ENCODE assay signal across 31 mouse cellular contexts in genomic region chr6:128535250-128535649, GRCm38 (mm10). TPM values are rescaled to one million over a fixed set of nuclear protein-coding genes. Genes with fewer than 3 reads are reported as not detected.
A peak's percentile ranks its signal among the peaks of the same experiment; 100 is the strongest.
DNase-seq lines count a peak whose midpoint lies in the region; ATAC-seq and TF ChIP-seq lines count a peak whose summit lies in the region.
"Had no signal": no experiment of that assay in that cellular context is flagged by ENCODE, and none has a peak within 500 bp of the region (broad histone marks: within the 10 kb centered on the region; RNA-seq: fewer than 3 reads in every experiment).

No protein-coding gene starts in this region.

- H3K9me3 ChIP-seq in intestine, embryonic 15.5 days = no peaks in the 10 kb centered on the region
- H3K9me3 ChIP-seq in intestine, embryonic 16.5 days (ENCODE audit: control insufficient read depth, low read length) = no peaks in the 10 kb centered on the region
- H3K9me3 ChIP-seq: embryonic facial prominence, embryonic 10.5 days; embryonic facial prominence, embryonic 13.5 days; forebrain, embryonic 12.5 days; forebrain, embryonic 15.5 days; heart, embryonic 12.5 days; heart, embryonic 15.5 days; hindbrain, embryonic 10.5 days; hindbrain, embryonic 13.5 days had no signal

- TF ChIP-seq POLR2A in liver, adult 2 months (IDR thresholded peaks at IDR 0.05; ENCODE audit: extremely low read depth, insufficient read depth, low read length) = no peak

- H3K9ac ChIP-seq in liver, adult 2 months (ENCODE audit: low read depth, low read length) = no peak overlapping the region
- H3K9ac ChIP-seq in intestine, embryonic 15.5 days = no peak overlapping the region
- H3K9ac ChIP-seq in intestine, embryonic 16.5 days (ENCODE audit: low read depth, low read length) = no peak overlapping the region
- H3K9ac ChIP-seq: embryonic facial prominence, embryonic 13.5 days; forebrain, embryonic 12.5 days; forebrain, embryonic 15.5 days; heart, embryonic 12.5 days; heart, embryonic 15.5 days; hindbrain, embryonic 13.5 days had no signal

- H3K4me1 ChIP-seq in liver, adult 2 months (ENCODE audit: control insufficient read depth, insufficient read depth, low read length) = peaks cover 19% of the 10 kb centered on the region
- no peaks in the 10 kb centered on the region for H3K4me1 ChIP-seq in intestine, embryonic 15.5 days (replicated peaks)
- H3K4me1 ChIP-seq in intestine, embryonic 16.5 days (ENCODE audit: control insufficient read depth, insufficient read depth, low read length) = no peaks in the 10 kb centered on the region
- H3K4me1 ChIP-seq: embryonic facial prominence, embryonic 10.5 days; embryonic facial prominence, embryonic 13.5 days; forebrain, embryonic 12.5 days; forebrain, embryonic 15.5 days; heart, embryonic 12.5 days; heart, embryonic 15.5 days; hindbrain, embryonic 10.5 days; hindbrain, embryonic 13.5 days had no signal

- no peaks in the 10 kb centered on the region for H3K27me3 ChIP-seq in liver, adult 2 months (ENCODE audit: control insufficient read depth, insufficient read depth, low read length)
- H3K27me3 ChIP-seq in intestine, embryonic 15.5 days (replicated peaks) = no peaks in the 10 kb centered on the region
- H3K27me3 ChIP-seq in intestine, embryonic 16.5 days (replicated peaks; ENCODE audit: control insufficient read depth, insufficient read depth, low read length) = no peaks in the 10 kb centered on the region
- H3K27me3 ChIP-seq: embryonic facial prominence, embryonic 13.5 days; forebrain, embryonic 12.5 days; forebrain, embryonic 15.5 days; heart, embryonic 12.5 days; heart, embryonic 15.5 days; hindbrain, embryonic 13.5 days had no signal

- peak overlapping the region; percentile 96 for H3K27ac ChIP-seq in liver, adult 2 months (replicated peaks; ENCODE audit: insufficient read depth, low read depth, low read length)
- H3K27ac ChIP-seq in intestine, embryonic 15.5 days = no peak overlapping the region
- H3K27ac ChIP-seq in intestine, embryonic 16.5 days (ENCODE audit: low read length) = no peak overlapping the region
- H3K27ac ChIP-seq: embryonic facial prominence, embryonic 10.5 days; embryonic facial prominence, embryonic 13.5 days; forebrain, embryonic 12.5 days; forebrain, embryonic 15.5 days; heart, embryonic 15.5 days; hindbrain, embryonic 10.5 days; hindbrain, embryonic 13.5 days had no signal

- H3K4me2 ChIP-seq in intestine, embryonic 15.5 days (replicated peaks) = no peak overlapping the region
- no peak overlapping the region for H3K4me2 ChIP-seq in intestine, embryonic 16.5 days (ENCODE audit: low read depth, low read length)
- H3K4me2 ChIP-seq: embryonic facial prominence, embryonic 13.5 days; forebrain, embryonic 12.5 days; forebrain, embryonic 15.5 days; heart, embryonic 12.5 days; heart, embryonic 15.5 days; hindbrain, embryonic 13.5 days had no signal

- H3K79me2 ChIP-seq in liver, adult 2 months (ENCODE audit: control insufficient read depth, insufficient read depth, low read length) = no peaks in the 10 kb centered on the region

- ATAC-seq in intestine, embryonic 15.5 days = peak; percentile 65
- peak; percentile 60; the same call in 1 of the 2 replicates for ATAC-seq in intestine, embryonic 16.5 days
- ATAC-seq: CD4-positive, CD25-positive, alpha-beta regulatory T cell, adult 4 months; forebrain, embryonic 15.5 days had no signal

- no peaks in the 10 kb centered on the region for H3K36me3 ChIP-seq in liver, adult 2 months (ENCODE audit: control insufficient read depth, insufficient read depth, low read length)
- H3K36me3 ChIP-seq in intestine, embryonic 15.5 days = no peaks in the 10 kb centered on the region
- H3K36me3 ChIP-seq in intestine, embryonic 16.5 days (ENCODE audit: control insufficient read depth, insufficient read depth, low read length) = no peaks in the 10 kb centered on the region
- H3K36me3 ChIP-seq: embryonic facial prominence, embryonic 10.5 days; embryonic facial prominence, embryonic 13.5 days; forebrain, embryonic 12.5 days; forebrain, embryonic 15.5 days; heart, embryonic 12.5 days; heart, embryonic 15.5 days; hindbrain, embryonic 10.5 days; hindbrain, embryonic 13.5 days had no signal

- WGBS in liver, adult 2 months = 23% methylated on average over 2 of the region's 2 CpGs
- WGBS in intestine, embryonic 15.5 days = 83% methylated on average over 2 of the region's 2 CpGs
- 78% methylated on average over 2 of the region's 2 CpGs for WGBS in intestine, embryonic 16.5 days

- no peak overlapping the region for H3K4me3 ChIP-seq in liver, adult 2 months (ENCODE audit: insufficient read depth, low read depth, low read length)
- H3K4me3 ChIP-seq in intestine, embryonic 15.5 days (replicated peaks) = no peak overlapping the region
- H3K4me3 ChIP-seq in intestine, embryonic 16.5 days (ENCODE audit: low read length) = no peak overlapping the region
- H3K4me3 ChIP-seq: embryonic facial prominence, embryonic 10.5 days; embryonic facial prominence, embryonic 13.5 days; erythroblast, embryonic 14.5 days; forebrain, embryonic 12.5 days; forebrain, embryonic 15.5 days; heart, embryonic 12.5 days; heart, embryonic 15.5 days; hindbrain, embryonic 10.5 days; hindbrain, embryonic 13.5 days had no signal

- DNase-seq in liver, adult 2 months (ENCODE audit: extremely low read depth, low read depth, low spot score) = peak; percentile 96
- DNase-seq in liver = no peak
- DNase-seq in adrenal gland, postnatal 4 days (ENCODE audit: low spot score in 2 of 2) = no peak
- no peak for DNase-seq in left cerebral cortex, adult 18-20 months (ENCODE audit: low spot score in 2 of 2)
- DNase-seq: adrenal gland, adult 2 months; adrenal gland, postnatal 14 days; cerebellum, adult 11-12 months; cerebellum, adult 8-10 months; cerebellum, postnatal 10 days; cerebellum, postnatal 36 days; embryo, embryonic 11 days; gastrocnemius, postnatal 25 days; heart, adult 18-20 months; heart, postnatal 10 days; heart, postnatal 36 days had no signal

- no peak for TF ChIP-seq CTCF in liver, adult 2 months (IDR thresholded peaks at IDR 0.05; ENCODE audit: low read depth, low read length)

RNA-seq across cellular contexts. Expression of gene Pzp, which starts 8.7 kb away (rescaled TPM):
- total RNA-seq in liver, adult 2 months (2014; rRNA removed) = 1,917 and 2,554 TPM in 2 replicates
- polyA plus RNA-seq in liver, adult 2 months (2012; rRNA removed) = 1,366 and 1,553 TPM in 2 replicates
- polyA plus RNA-seq in intestine, embryonic 15.5 days (2015; fragmentation: Nextera tagmentation; extraction: Ambion mirVana) = 2.0 and 3.8 TPM in 2 replicates
- polyA plus RNA-seq in intestine, embryonic 16.5 days (2015; fragmentation: Nextera tagmentation; extraction: Ambion mirVana) = 2.2 and 4.8 TPM in 2 replicates
- 100 to 1,000 TPM in 1 of 2 experiments, 10 to 100 TPM in 1; 15.0 to 306 TPM for total RNA-seq in adrenal gland, postnatal 4 days (2021)
- not detected for total RNA-seq in left cerebral cortex, adult 18-20 months (2021)
- total RNA-seq: gastrocnemius, postnatal 25 days; MEL had no signal
- polyA plus RNA-seq: C2C12; cortical plate, adult 2 months; embryonic facial prominence, embryonic 10.5 days; forebrain, embryonic 15.5 days; hindbrain, embryonic 10.5 days had no signal

RNA-seq across cellular contexts. Expression of gene A2ml1, which starts 46.2 kb away (rescaled TPM):
- total RNA-seq in liver, adult 2 months (2014; rRNA removed) = 3.8 and 8.8 TPM in 2 replicates
- 3.7 and 7.5 TPM in 2 replicates for polyA plus RNA-seq in liver, adult 2 months (2012; rRNA removed)
- 2.7 and 3.6 TPM in 2 replicates for polyA plus RNA-seq in intestine, embryonic 15.5 days (2015; fragmentation: Nextera tagmentation; extraction: Ambion mirVana)
- polyA plus RNA-seq in intestine, embryonic 16.5 days (2015; fragmentation: Nextera tagmentation; extraction: Ambion mirVana) = 2.5 and 3.1 TPM in 2 replicates
- 1 to 10 TPM in 1 of 2 experiments, not detected in 1; 1.1 TPM for total RNA-seq in adrenal gland, postnatal 4 days (2021)
- 10 to 100 TPM; 10.3 to 11.6 TPM for total RNA-seq in left cerebral cortex, adult 18-20 months (2021)
- total RNA-seq: adrenal gland, adult 2 months; gastrocnemius, adult 8-10 months; gastrocnemius, postnatal 25 days; heart, postnatal 10 days; heart, postnatal 36 days had no signal
- polyA plus RNA-seq: adrenal gland, adult 2 months; C2C12; CD4-positive, CD25-positive, alpha-beta regulatory T cell, adult 4 months; embryonic facial prominence, embryonic 10.5 days; erythroblast, embryonic 14.5 days; hindbrain, embryonic 10.5 days had no signal

Comparison
In these comparisons a context has a peak if more than half of its experiments do, and no peak if none do; other contexts are left out.
1. RNA of gene Pzp, which starts 8.7 kb away (total RNA-seq): 1,917 to 2,554 TPM in liver, adult 2 months and 15.0 to 306 TPM in adrenal gland, postnatal 4 days; not detected in left cerebral cortex, adult 18-20 months; every median in the first group is over 10 times any median in the second.